Mouse (Mus musculus): Measurements from ENCODE around the gene Cul9.
A peak's percentile ranks its signal among the peaks of the same experiment; 100 is the strongest.
"Not testable (repeated sequence)": the region's sequence is repeated elsewhere in the genome, so short reads cannot be mapped to it uniquely, and the experiment has no call there.

Gene Cul9

DNA sequence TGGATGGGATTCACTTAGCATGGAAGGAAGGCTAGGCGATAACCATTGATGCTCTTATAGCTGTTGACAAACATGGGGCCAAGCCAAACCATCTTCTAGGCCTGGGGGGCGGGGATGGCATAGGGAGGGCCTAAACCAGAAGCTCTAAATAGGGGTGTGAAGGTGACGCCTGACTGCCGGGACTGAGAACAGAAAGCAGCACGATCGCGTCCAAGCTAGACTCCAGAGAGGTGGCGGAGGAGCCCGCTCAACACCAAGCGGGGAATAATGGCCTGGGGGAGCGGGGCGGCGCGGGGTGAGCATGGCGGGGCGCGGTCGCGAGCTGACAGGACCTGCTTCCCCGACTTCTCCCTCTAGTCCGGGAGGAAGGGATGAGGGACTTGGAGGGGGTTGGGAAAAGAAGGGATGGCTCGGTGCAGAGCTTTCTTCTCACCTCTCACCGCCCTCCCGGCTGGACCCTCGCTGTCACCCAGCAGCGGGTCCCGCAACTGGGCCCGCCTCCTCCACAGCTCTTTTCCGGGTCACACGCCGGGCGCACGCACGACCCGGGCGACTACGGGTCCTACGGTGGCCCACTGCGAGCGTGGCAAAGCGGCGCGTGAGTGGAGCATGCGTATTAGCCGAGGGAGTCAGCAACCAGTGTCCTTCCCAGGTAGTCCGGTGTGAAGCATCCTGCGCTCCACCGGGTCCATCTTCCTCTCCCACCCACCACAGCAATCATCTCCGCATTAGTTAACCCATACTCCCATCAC, at the start of gene Cul9:
Gene Cul9 (minus strand): TSS at position 576 of the 752 bp plus-strand sequence.
- peak; percentile 56 for DNase-seq (ENCODE audit: low spot score)

DNA sequence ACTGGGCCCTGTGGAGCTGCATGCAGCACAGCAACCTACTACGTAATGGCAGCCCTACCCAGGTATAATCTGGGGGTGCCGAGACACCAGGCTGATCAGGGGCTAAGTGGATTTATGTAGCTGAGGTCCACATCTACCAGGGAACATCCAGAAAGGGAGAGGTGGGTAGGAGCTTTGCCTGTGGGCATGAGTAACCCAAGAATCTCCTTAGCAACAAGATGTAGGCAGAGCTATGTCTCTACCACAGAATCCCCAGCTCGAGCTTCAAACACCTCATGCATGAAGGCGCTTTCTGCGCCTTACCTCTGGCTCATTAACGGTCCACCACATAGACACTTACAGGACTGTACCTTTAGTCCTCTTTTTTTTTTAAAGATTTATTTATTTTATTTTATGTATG, 49.1 kb upstream of the Cul9 start:
- DNase-seq (ENCODE audit: low spot score), result no peak

DNA sequence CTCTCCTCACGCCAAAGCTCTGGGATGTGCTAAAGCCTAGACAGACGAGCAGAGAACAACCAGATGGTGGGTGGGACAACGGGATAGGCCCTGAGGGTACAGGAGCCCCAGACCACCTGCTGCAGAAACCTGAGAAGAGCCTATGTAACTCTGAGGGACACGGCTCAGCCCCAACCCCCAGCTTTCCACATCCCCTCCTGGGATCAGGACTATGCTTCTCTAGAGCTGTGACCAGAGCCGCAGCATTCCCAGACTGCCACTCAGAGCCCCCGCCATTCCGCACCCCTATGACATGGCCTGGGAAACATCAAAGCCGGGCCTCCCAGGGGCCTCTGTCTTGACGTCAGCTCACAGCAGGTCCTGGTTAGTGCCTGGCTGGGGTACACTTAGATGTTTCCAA, 48.4 kb upstream of the Cul9 start:
- DNase-seq (ENCODE audit: low spot score), result no peak

DNA sequence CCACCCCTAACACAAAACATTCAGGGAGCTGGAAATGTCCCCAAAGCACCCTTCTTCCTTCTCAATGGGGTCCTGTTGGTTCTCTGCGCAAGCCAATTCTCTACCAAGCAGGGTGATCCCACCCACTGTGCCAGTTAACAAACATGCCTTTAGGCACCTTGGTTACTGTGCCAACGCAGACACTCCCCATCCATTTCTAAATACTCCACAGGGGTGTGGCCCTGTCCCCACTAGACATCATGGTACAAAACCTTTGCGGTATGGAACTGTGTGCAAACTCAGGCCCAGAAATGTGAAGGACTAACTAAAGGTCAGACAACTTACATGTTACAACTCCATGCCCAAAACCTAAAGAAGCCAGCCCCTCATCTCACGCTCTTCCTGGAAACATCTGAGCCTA, 46.9 kb upstream of the Cul9 start:
- no peak for DNase-seq (ENCODE audit: low spot score)

DNA sequence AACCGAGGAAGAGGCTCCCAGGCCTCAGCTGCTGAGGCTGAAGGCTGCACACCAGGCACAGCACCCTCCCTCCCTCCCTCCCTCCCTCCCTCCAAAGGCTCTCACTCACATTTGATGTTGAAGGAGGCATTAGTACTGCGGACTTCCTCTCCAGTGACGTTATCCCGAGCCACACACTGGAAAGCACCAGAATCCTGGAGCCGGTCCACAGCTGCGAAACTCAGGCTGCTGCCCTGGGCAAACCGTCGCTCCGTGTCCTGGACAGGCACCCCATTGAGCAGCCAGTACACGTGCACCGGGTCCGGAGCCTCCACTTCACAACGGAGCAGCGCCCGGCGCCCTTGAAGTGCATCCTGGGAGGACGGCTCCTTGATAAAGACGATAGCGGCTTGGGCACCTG, 45.2 kb upstream of the Cul9 start:
- no peak for DNase-seq (ENCODE audit: low spot score)

DNA sequence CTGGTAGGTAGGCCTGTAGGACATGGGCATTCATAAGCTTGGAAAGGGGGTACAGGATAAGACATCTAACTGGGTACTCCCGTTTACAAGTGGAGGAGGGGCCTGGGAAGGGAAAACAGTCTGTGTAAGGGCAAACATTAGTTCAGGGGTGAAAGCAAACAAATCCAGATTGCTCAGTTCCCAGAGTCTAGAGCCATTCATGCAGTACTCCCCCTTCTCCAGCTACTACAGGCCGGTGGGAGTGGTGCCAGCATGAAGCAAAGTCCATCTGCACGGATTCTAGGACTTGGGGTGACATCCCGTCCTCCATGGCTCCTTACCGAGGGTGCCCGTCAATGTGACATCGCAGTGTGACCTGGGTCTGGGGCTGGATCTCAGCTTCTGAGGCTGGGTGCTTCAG, 44.3 kb upstream of the Cul9 start:
- no peak for DNase-seq (ENCODE audit: low spot score)

DNA sequence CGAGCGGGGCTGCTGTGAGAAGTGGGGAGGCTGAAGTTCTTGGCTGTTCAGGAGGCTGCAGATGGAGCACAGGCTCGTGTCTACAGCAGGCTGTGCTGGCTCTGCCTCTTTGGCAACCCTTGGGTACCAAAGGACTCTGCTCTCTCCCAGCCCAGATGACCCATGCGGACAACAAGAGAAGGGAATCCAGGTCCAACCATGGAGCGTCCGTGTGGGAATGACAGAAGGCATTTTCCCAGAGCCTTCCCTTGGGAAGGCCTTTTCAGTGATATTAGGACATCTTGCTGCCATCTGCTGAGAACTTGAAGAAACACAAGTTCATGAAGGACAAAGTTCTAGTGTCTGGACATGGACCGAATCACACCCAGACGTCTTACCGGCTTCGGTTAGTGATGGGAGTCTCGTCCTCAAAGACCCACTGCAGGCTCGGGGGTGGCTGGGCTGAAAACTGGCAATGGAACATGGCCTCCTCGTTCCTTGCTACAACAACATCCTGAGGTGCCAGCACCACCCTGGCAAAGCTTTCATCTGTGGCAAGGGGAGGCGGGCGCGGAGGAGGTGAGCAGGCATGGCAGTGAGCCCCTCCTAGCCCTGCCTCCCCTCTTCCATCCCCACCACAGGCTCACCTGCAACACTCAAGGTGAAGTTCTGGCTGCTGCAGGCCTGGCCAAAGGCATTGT, 43.6 kb upstream of the Cul9 start:
- no peak for DNase-seq (ENCODE audit: low spot score)

DNA sequence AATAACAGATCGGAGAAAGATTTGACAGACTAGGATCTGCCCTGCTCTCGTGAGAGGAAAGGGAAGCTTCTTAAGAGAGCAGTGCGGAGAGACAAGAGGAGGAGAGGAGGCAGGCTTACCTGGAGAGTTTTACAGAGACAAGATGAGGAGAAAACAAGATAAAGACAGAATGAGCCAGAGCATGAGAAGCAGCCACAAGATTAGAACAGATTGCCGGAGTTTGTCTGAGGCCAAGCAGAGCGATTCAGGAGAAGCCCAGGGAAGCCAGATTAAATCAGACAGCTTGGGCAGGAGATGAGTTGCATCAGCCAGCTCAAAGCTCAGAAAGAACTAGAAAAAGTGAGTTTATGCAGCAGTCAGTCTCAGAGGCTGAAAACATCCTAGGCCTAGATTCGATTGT, 42.7 kb upstream of the Cul9 start:
- no peak for DNase-seq (ENCODE audit: low spot score)

DNA sequence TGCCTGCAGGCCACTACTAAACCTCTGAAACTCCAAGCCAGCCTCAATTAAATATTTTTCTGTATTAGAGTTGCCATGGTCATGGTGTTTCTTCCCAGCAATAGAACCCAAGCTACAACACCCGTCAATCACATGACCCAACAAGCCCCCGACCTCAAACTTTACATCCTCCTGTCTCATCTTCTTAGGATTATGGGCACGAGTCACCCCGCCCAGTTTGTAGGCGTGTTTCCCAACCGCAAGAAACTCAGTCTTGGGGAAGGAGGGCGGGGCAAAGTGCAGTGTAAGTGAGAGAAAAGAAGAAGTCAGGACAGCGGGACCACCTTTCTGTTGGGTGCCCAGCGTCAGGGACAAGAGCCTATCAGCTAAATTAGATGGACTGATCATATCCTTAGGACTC, 42.0 kb upstream of the Cul9 start:
- no peak for DNase-seq (ENCODE audit: low spot score)

DNA sequence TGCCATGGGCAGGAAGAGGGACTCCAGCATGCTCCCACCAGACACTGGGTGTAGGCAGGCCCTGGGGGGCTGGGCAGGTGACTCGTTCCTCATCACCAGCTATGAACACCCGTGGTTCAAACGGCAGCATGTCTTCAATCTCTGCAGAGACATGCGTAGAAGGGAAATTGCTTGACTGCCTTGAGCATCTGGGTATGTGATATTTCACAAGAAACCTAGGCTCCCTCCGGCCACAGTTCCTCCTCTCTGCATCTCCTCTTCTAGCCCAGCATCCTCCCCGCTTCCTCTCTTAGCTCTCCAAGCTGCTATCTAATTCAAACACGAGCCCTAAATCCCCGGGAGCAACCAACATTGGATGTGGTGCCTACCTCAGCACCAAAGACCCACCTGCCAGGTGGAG, 40.1 kb upstream of the Cul9 start:
- DNase-seq (ENCODE audit: low spot score), result no peak

DNA sequence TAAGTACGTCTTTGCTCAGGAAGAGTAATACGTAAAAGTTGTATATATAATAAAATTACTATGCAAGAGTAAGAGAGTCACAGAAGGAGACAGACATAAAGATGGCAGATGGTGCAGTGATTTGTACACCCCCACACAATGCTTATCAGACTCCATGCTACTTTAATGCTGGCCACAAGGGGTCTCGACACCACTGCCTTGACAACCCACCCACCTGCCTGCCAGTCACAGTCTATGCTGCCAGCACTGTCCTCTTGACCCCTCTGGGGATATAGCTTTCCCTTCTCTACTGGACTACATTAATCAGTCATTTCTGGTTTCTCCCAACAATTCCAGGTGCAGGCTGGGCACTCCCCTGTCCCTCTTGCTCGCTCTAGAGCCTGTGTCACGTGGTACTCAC, 32.5 kb upstream of the Cul9 start:
- DNase-seq (ENCODE audit: low spot score), result no peak

DNA sequence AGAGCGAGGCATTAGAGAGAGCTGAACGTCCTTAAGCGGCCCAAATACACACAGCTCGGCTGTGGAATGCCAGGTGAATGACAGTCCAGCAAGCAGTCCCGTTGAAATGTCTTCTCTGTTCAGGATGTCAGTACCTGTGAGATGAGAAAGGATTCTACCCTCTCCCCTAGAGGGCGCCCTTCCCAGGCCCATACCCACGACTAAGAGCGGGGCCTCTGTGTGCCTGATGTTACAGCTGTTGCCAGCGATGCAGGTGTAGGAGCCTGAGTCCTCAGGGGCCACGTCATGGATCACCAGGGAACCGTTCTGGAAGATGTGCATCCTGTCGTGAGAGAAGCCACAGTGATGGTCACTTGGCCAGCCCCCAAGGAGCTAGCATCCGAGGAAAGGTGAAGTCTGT, 29.9 kb upstream of the Cul9 start:
- no peak for DNase-seq (ENCODE audit: low spot score)

DNA sequence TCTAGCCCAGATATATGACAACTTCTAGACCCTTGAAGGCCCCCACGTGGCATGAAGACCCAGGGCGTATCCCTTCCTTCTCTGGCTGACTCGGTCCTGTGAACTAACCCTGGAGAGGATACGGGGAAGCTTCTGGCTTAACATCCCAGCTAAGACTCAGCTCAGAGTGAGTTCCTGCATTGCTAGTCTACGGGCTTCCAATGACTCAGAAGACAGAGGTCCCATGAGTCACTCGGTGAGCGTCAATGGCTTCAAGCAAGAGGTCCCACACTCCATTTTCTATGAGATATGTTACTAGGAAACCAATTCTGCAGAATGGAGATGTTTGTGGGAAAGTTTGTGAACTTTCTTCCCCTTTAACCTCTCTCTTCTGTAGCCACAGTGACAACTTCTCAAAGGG, 28.3 kb upstream of the Cul9 start:
- DNase-seq (ENCODE audit: low spot score), result no peak

DNA sequence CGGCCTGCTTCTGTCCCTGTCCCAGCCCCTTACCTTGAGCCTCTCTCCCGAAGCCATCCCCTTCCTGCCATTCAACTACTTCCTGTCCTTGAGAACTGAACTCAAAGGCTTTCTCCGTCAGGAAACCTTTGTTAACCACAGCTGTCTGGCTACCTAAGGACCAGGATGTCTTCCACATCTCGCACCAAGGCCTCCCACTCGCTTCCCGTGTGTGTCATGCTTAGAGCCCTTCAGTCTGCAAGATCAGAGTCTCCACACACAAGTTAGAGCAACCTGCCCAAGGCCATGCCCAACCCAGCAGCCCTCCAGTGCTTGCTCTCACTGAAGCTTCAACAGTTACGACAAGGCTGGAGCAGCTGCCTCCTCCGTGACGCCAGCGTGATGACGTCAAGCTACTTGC, 24.8 kb upstream of the Cul9 start:
- DNase-seq (ENCODE audit: low spot score), result no peak

DNA sequence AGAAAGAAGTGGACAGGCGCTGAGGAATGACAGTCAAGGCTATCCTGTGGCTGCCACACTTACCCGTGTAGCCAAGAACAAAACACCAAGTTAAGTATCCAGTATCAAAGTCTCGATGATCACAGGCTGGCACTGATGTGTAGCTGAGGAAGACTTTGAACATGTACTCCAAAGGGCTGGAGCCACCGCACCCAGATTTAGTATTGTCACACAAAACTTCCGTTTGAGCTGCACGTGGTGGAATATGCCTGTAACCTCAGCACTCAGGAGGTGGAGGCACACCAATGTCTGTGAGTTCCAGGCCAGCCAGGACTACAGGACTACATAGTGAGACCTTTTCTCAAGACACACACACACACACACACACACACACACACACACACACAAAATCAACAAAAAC, 13.0 kb upstream of the Cul9 start:
- no peak for DNase-seq (ENCODE audit: low spot score)

DNA sequence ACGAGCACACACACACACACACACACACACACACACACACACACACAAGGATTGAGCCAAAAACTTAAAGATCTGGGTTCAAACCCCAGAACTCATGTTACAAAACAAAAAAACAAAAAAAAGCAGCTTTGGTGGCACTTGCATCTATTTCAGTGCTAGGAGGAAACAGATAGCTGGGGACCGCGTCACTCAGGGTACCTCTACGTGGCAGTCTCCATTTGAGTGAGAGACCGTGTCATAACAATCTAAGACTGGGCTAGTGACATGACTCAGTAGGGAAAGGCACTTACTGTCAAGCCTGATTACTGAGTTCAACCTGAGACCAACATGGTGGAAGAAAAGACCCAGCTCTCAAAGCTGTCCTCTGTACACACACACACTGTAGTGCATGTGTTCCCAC, 12.0 kb upstream of the Cul9 start:
- DNase-seq (ENCODE audit: low spot score), result no peak

DNA sequence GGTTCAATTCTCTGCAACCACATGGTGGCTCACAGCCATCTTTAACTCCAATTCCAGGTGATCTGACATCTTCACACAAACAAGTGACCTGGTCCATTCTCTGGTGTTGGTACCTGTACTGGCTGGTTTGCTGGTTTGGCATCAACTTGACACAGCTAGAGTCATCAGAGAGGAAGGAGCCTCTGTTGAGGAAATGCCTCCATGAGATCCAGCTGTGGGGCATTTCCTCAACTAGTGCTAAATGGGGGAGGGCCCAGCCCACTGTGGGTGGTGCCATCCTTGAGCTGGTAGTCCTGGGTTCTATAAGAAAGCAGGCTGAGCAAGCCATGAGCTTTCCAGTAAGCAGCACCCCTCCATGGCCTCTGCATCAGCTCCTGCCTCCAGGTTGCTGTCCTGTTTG, 11.1 kb upstream of the Cul9 start:
- not testable (repeated sequence) for DNase-seq (ENCODE audit: low spot score)

DNA sequence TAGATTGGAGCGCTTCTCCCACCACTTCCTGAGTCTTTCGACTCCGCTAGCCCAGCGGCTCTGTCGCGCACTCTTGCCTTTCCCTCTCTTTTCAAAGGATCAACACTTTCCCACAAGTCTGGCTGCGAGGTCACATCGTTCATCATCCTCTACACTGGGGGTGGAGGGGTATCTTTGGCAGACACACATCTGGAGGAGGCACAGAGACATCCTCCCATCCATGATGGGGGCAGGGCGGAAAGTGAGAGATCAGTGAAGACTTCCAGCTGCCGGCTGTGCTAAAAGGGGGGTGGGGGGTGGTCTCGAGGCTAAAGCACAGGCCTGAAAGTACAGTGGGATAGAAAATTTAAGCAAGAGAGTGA, 10.4 kb upstream of the Cul9 start:
- DNase-seq (ENCODE audit: low spot score), result no peak

DNA sequence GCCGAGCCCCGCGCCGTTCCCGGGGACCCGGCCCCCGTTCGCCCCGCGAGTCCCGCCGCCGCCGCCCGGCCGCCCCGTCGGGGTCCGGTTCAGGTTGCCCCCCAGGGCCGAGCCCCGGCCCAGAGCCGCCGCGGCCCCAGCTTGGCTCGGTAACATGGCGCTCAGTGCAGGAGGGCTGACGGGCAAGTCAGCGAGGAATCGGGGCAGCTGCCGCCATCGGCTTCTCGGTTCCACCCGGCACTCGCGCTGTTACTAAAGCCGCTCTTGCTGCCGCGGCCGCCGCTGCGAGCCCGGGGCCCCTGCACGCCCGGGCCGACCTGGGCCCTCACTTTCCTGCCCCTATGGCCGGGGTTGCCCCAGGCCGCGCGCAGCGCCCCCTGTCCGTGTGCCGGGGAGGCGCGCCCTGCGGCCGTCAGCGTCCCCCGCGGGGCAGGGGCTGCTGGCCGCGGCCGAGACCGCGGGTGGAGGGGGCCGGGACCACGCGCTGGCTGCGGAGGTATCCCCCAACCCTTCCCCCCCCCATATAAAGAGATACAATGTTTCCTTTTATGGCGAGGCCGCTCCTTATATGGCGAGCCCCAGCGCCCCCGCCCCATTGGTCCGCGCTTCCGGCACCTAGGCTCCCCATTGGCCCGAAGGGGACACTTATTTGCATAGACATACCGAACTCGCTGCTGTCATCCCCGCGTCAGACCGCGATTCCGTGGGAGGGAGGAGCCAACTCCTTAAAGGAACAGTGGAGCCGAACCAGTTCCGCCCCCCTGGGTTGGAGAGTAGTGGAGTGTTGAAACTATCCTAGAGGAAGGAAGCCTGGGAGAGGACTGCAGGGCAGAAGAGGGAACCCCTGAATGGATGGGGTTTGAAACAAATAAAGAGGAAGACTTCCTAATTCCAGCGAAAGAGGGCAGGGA, 9.7 kb upstream of the Cul9 start, which contains the start of gene Srf:
Gene Srf (minus strand): TSS at position 503 of the 911 bp plus-strand sequence.
- DNase-seq (ENCODE audit: low spot score), result peak; percentile 88

DNA sequence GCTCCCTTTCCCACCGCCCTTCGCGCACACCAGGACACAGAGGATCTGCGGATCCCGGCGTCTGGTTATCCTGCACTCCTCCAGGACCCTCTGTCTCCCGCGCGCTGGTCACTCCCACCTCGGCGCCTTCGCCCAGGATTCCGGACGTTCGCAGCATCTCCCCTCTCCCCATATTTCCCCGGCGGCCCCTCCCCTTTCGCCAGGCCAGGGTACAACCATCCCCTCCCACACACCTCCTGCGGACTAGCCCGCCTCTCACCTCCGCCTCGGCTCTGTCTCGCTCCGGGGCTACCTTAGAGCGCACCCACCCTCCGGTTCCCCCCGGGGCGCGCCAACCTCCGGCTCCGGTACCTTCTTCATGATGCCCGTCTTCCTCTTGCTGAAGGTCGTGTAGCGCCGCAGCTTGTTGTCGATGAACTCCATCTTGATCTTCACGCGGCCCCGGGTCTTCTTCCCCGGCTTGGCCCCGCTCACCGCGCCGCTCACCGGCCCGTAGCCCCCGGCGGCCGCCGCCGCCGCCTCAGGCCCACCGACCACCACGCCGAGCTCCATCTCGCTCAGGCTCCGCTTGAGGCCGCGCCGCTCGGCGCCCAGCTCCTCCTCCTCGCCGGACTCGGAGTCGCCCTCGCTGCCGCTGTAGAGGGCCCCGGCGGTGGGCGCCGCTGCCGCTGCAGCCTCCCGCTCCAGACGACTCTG, 8.9 kb upstream of the Cul9 start:
- peak; percentile 42 for DNase-seq (ENCODE audit: low spot score)

DNA sequence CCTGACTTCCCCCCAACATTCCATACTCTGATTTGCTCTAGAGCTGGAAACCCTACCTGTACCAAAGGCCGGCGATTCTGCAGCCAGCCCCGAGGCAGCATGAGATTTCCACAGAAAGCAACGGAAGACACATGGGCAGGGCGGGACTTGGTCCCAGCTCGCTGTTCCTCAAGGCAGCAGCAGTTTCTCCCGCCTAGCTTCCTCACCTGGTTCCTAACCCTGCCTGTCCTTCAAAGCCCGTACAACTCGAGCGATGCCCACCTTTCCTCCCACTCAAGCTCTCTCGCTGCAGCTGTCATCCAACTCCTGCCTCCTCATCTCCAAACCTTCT, 8.4 kb upstream of the Cul9 start:
- no peak for DNase-seq (ENCODE audit: low spot score)

DNA sequence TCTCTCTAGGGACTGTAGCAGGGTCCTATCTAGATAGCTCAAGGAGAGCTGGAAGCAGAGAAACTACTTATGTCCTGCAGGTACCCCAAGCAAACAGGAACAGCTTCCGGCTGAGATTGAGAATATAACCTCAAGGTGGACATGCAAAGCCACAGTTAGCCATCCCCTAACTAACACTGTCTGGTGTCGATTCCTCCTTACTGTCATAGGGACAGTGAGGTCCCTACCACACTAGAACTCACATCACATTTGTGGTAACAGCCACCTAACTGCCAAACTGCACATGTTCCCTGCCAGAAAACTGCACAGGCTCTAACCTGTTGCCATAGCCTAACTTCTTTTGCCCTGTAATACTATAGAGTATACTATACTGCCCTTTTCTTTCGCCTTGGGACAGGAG, 7.7 kb upstream of the Cul9 start:
- no peak for DNase-seq (ENCODE audit: low spot score)

Data from ovary, postnatal 10 days (tissue).